Mouse (Mus musculus) myocyte (in vitro differentiated cells): ENCODE results near the gene Gen1. TPM values are rescaled to one million over a fixed set of nuclear protein-coding genes. Genes with fewer than 3 reads are reported as not detected.

ENCODE experiments used
- H3K27me3 ChIP-seq: one replicate; pipeline ENCODE4 v1.6.1; 2011; ENCODE audit not compliant: control insufficient read depth, insufficient read depth, insufficient read length
- H3K36me3 ChIP-seq: one replicate; pipeline ENCODE4 v1.6.1; 2011; ENCODE audit not compliant: control insufficient read depth, insufficient read depth
- H3K4me2 ChIP-seq: one replicate; pipeline ENCODE4 v1.6.1; 2011; ENCODE audit warnings: low read depth, control low read depth
- H3K4me3 ChIP-seq: one replicate; pipeline ENCODE4 v1.5.1; 2011; ENCODE audit warnings: mild to moderate bottlenecking, control low read depth, moderate library complexity
- H3K79me2 ChIP-seq: one replicate; pipeline ENCODE4 v1.6.1; 2011; ENCODE audit not compliant: control insufficient read depth, insufficient read depth
- H3ac ChIP-seq: one replicate; pipeline ENCODE4 v1.6.1; 2011; ENCODE audit not compliant: control insufficient read depth, insufficient read length
- CEBPB ChIP-seq: IDR thresholded peaks from 2 replicates; pipeline ENCODE4 v1.6.1; 2011; ENCODE audit warnings: mild to moderate bottlenecking, moderate library complexity; ENCODE audit not compliant: poor library complexity, insufficient read depth, severe bottlenecking
- E2F4 ChIP-seq: IDR thresholded peaks from one replicate; pipeline ENCODE4 v1.6.1; 2011; ENCODE audit warnings: mild to moderate bottlenecking, control low read depth, moderate library complexity; ENCODE audit not compliant: insufficient read depth
- MAX ChIP-seq: IDR thresholded peaks from one replicate; pipeline ENCODE4 v1.6.1; 2011; ENCODE audit warnings: low read depth, mild to moderate bottlenecking, control low read depth
- MYOD1 ChIP-seq, 3 experiments: IDR thresholded peaks; one replicate each; pipeline ENCODE4 v1.6.1; 2011; ENCODE audit warnings: control low read depth in 2 of 3, low read depth in 2 of 3, mild to moderate bottlenecking in 2 of 3, moderate library complexity in 1 of 3; ENCODE audit not compliant: insufficient read length in 2 of 3, control insufficient read depth in 1 of 3
- MYOG ChIP-seq, 3 experiments: IDR thresholded peaks; one replicate each; pipeline ENCODE4 v1.6.1; 2011; ENCODE audit warnings: control low read depth in 2 of 3, low read depth in 2 of 3, mild to moderate bottlenecking in 2 of 3; ENCODE audit not compliant: insufficient read length in 2 of 3, control insufficient read depth in 1 of 3, insufficient read depth in 1 of 3
- POLR2A ChIP-seq: IDR thresholded peaks from one replicate; pipeline ENCODE4 v1.6.1; 2011; ENCODE audit warnings: low read depth, mild to moderate bottlenecking, control low read depth, moderate library complexity; ENCODE audit not compliant: insufficient read length
- POLR2AphosphoS2 ChIP-seq: IDR thresholded peaks from one replicate; pipeline ENCODE4 v1.6.1; 2011; ENCODE audit warnings: low read depth, control low read depth; ENCODE audit not compliant: insufficient read length
- REST ChIP-seq: IDR thresholded peaks from one replicate; pipeline ENCODE4 v1.6.1; 2011; ENCODE audit warnings: mild to moderate bottlenecking, control low read depth, moderate library complexity; ENCODE audit not compliant: insufficient read depth, insufficient read length
- SRF ChIP-seq: IDR thresholded peaks from one replicate; pipeline ENCODE4 v1.6.1; 2011; ENCODE audit warnings: low read depth; ENCODE audit not compliant: control insufficient read depth, insufficient read length
- TCF12 ChIP-seq: IDR thresholded peaks from one replicate; pipeline ENCODE4 v1.6.1; 2011; ENCODE audit warnings: mild to moderate bottlenecking, control low read depth; ENCODE audit not compliant: poor library complexity, insufficient read depth, severe bottlenecking
- TCF3 ChIP-seq: IDR thresholded peaks from one replicate; pipeline ENCODE4 v1.6.1; 2011; ENCODE audit warnings: low read depth, control low read depth; ENCODE audit not compliant: insufficient read length
- USF1 ChIP-seq: IDR thresholded peaks from one replicate; pipeline ENCODE4 v1.6.1; 2011; ENCODE audit warnings: low read depth, mild to moderate bottlenecking, control low read depth, moderate library complexity
- polyA plus RNA-seq: library from polyadenylated mRNA; unstranded; fragments of >200 nt; fragmentation: generic; extraction: Trizol; gene quantifications from one replicate; pipeline ENCODE4 v1.2.1, GENCODE M21; 2012; ENCODE audit warnings: missing spikeins

Gene Gen1
- polyA plus RNA-seq, 1 experiment: 1.8 TPM

- Histone ChIP-seq H3ac (no peak overlapping the region), H3K27me3 (no peaks in the 10 kb centered on the region), H3K4me3 (no peak overlapping the region), H3K79me2 (no peaks in the 10 kb centered on the region), H3K4me2 (no peak overlapping the region), H3K36me3 (no peaks in the 10 kb centered on the region)
- TF ChIP-seq TCF3 (no peak), TCF12 (no peak), REST (no peak), POLR2AphosphoS2 (no peak), MYOD1 (IDR thresholded peaks at IDR 0.05; ENCODE audit: control insufficient read depth in 1 of 3, insufficient read length in 2 of 3, low read depth in 2 of 3) (no peak), E2F4 (no peak), CEBPB (no peak), MYOG (IDR thresholded peaks at IDR 0.05; ENCODE audit: control insufficient read depth in 1 of 3, insufficient read depth in 1 of 3, insufficient read length in 2 of 3, low read depth in 2 of 3) (no peak), USF1 (no peak), POLR2A (no peak), SRF (no peak), MAX (no peak)
Measured at GRCm38 (mm10) chr12:11206321-11206720, 59.3 kb downstream of the Gen1 start.

DNA sequence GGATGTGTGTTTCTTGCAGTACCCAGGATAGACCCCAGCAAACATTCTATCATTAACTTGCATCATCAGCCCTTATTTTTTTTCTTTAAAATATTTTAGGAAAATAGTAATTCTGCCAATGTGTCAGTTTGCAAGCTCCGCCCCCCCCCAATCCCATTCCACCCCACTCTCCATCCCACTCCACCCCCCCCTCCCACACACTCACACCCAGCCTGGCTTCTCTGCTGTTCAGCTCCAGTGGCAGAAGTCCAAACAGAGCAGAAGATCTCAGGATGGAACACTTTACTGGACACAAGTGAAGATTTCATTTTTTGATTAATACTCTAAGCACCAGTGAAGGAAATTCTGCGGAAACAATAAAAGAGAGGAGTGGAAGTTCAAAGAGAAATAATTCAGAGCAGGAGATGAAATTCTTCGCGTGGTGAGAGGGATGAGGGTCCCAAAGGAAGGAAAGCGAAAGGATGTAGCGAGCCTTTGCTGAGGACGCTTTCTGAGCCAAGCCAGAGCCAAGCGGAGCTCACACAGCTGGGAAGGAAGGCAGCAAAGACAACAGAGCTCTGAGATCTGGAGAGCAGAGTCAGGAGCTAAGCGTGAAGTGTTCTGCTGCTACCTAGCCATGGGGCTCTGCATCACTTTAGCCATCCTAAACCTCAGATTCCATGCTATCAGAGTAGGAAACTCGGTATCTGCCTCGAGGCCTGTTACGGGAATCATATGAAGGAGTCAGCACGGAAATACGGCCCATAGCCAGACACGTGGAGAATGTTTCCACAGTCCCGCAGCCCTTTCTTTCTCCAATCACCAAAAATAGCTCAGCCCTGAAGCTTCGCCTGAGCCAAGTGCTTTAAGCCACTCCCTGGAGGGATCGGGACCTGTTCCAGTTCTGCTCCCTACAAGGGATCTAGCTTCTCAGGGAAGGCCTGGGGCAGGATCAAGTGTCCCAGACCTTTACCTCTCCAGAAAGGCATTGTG lies 61.6 kb downstream of the Gen1 start:
- H3K27me3 ChIP-seq: no peaks in the 10 kb centered on the region
- H3ac ChIP-seq: no peak overlapping the region
- H3K36me3 ChIP-seq: no peaks in the 10 kb centered on the region
- H3K4me2 ChIP-seq: peak overlapping the region; percentile 56
- H3K4me3 ChIP-seq: no peak overlapping the region
- no peaks in the 10 kb centered on the region for H3K79me2 ChIP-seq
- peak; percentile 21 for TF ChIP-seq SRF
- no peak for TF ChIP-seq E2F4

DNA sequence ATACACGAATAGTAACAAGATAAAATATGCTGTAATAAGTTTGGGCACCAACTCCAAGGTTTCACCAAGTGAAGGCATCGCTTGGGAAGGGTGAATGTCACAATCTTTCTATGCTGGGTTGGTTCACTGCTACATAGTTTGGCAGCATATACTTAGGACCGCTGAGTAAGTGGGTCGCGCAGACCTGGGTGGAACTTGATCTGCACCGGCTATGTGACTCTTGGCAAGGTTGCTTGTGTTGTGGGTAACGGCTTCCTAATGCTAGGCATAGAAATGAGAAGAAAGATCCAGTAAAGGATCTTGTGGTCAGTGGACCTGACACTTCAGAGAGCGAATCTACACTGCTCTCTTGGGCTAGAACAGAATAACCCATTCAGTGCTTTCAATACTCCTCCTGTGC lies 63.1 kb downstream of the Gen1 start:
- Histone ChIP-seq H3K27me3 (no peaks in the 10 kb centered on the region), H3ac (no peak overlapping the region), H3K4me3 (no peak overlapping the region), H3K79me2 (no peaks in the 10 kb centered on the region), H3K4me2 (peak overlapping the region; percentile 30), H3K36me3 (no peaks in the 10 kb centered on the region)
- no peak for TF ChIP-seq POLR2AphosphoS2
- no peak for TF ChIP-seq SRF
- no peak for TF ChIP-seq TCF12
- TF ChIP-seq MAX: no peak
- no peak for TF ChIP-seq E2F4
- no peak for TF ChIP-seq USF1

DNA sequence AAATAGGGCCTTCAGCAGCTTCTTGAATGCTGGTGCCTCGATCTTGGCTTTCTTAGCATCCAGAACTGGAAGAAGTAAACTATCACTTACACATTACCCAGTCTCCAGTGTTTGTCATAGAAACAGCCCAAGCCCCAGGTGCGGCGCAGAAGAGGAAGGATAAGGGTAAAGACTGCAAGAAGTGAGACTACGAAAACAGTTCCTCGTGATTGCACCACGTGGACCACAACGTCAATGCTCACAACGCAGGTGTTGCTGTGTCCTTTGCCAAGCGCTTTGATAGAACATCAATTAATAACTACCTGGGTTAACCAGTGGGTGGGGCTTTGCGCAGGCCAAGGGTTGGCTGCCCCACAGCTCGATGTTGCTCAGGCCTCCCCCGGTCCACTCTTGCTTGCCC lies 64.9 kb downstream of the Gen1 start:
- Histone ChIP-seq H3K36me3 (no peaks in the 10 kb centered on the region), H3K4me2 (no peak overlapping the region), H3K27me3 (no peaks in the 10 kb centered on the region), H3K79me2 (no peaks in the 10 kb centered on the region), H3ac (no peak overlapping the region), H3K4me3 (no peak overlapping the region)
- TF ChIP-seq TCF3: no peak
- TF ChIP-seq REST: no peak
- no peak for TF ChIP-seq POLR2AphosphoS2
- TF ChIP-seq USF1: no peak
- no peak for TF ChIP-seq MYOD1 (IDR thresholded peaks at IDR 0.05; ENCODE audit: control insufficient read depth in 1 of 3, insufficient read length in 2 of 3, low read depth in 2 of 3)

- Histone ChIP-seq H3K4me2 (no peak overlapping the region), H3ac (no peak overlapping the region), H3K4me3 (no peak overlapping the region), H3K79me2 (no peaks in the 10 kb centered on the region), H3K27me3 (no peaks in the 10 kb centered on the region), H3K36me3 (no peaks in the 10 kb centered on the region)
- TF ChIP-seq MAX (no peak), POLR2A (no peak), MYOD1 (IDR thresholded peaks at IDR 0.05; ENCODE audit: control insufficient read depth in 1 of 3, insufficient read length in 2 of 3, low read depth in 2 of 3) (no peak), POLR2AphosphoS2 (no peak), SRF (no peak), TCF12 (no peak), USF1 (no peak), TCF3 (no peak), MYOG (IDR thresholded peaks at IDR 0.05; ENCODE audit: control insufficient read depth in 1 of 3, insufficient read depth in 1 of 3, insufficient read length in 2 of 3, low read depth in 2 of 3) (no peak), CEBPB (no peak), E2F4 (no peak), REST (no peak)
Measured at GRCm38 (mm10) chr12:11198551-11198950, 67.0 kb downstream of the Gen1 start.
